Mouse (Mus musculus) heart, embryonic 12.5 days (tissue): ENCODE data around the gene Gm13694. TPM values are rescaled to one million over a fixed set of nuclear protein-coding genes. Genes with fewer than 3 reads are reported as not detected.
"Not testable (repeated sequence)": the region's sequence is repeated elsewhere in the genome, so short reads cannot be mapped to it uniquely, and the experiment has no call there.

Source experiments
- ATAC-seq: fragments of 200-750 bp; cut with Nextera tagmentation; 2 replicates; pipeline ENCODE4 v1.8.0; 2017; ENCODE audit warnings: moderate TSS enrichment, moderate library complexity; ENCODE audit not compliant: insufficient number of reproducible peaks, low FRiP score
- H3K27ac ChIP-seq: fragments of 300-500 bp; sonication (generic); 2 replicates; pipeline ENCODE4 v1.5.1; 2016; ENCODE audit warnings: mild to moderate bottlenecking, moderate library complexity; ENCODE audit not compliant: poor library complexity, severe bottlenecking
- H3K27me3 ChIP-seq: fragments of 300-500 bp; sonication (generic); replicated peaks from 2 replicates; pipeline ENCODE4 v1.6.1; 2016; ENCODE audit warnings: mild to moderate bottlenecking, moderate library complexity
- H3K36me3 ChIP-seq: fragments of 300-500 bp; sonication (generic); 2 replicates; pipeline ENCODE4 v1.6.1; 2016; ENCODE audit warnings: mild to moderate bottlenecking, moderate library complexity
- H3K4me1 ChIP-seq: fragments of 300-500 bp; sonication (generic); replicated peaks from 2 replicates; pipeline ENCODE4 v1.6.1; 2016; ENCODE audit warnings: mild to moderate bottlenecking
- H3K4me2 ChIP-seq: fragments of 300-500 bp; sonication (generic); 2 replicates; pipeline ENCODE4 v1.6.1; 2016; ENCODE audit warnings: mild to moderate bottlenecking, moderate library complexity
- H3K4me3 ChIP-seq: fragments of 300-500 bp; sonication (generic); 2 replicates; pipeline ENCODE4 v1.5.1; 2016; ENCODE audit warnings: mild to moderate bottlenecking
- H3K9ac ChIP-seq: fragments of 300-500 bp; sonication (generic); 2 replicates; pipeline ENCODE4 v1.6.1; 2016; ENCODE audit warnings: mild to moderate bottlenecking, moderate library complexity
- H3K9me3 ChIP-seq: fragments of 300-500 bp; sonication (generic); replicated peaks from 2 replicates; pipeline ENCODE4 v1.6.1; 2016; ENCODE audit warnings: mild to moderate bottlenecking, moderate library complexity
- WGBS: fragments of 180-500 bp; shearing (Covaris S2); methylation state at CpG from one replicate; pipeline ENCODE4 v1.1.7; 2016; 5-methylcytosine and 5-hydroxymethylcytosine counted together
- polyA plus RNA-seq: library from polyadenylated mRNA; unstranded; fragments of >200 nt; fragmentation: Nextera tagmentation; extraction: Ambion mirVana; gene quantifications from 2 replicates; pipeline ENCODE4 v1.2.1, GENCODE M21; 2016

Gm13694 gene
- polyA plus RNA-seq, 1 experiment from 2014 or later = not detected

GRCm38 (mm10) chr2:83993639-83994255 is 15.0 kb downstream of the Gm13694 start:
- ATAC-seq, H3K27ac ChIP-seq, H3K36me3 ChIP-seq, H3K9ac ChIP-seq, H3K9me3 ChIP-seq, H3K4me1 ChIP-seq, H3K4me3 ChIP-seq, H3K27me3 ChIP-seq: not testable (repeated sequence)
- 0 out of 2 replicates have a peak overlapping the region, but pooled peaks have one; percentile 21 for H3K4me2 ChIP-seq
- WGBS = 44% methylated on average over 8 of the region's 9 CpGs

GRCm38 (mm10) chr2:83994526-83994925 is 15.8 kb downstream of the Gm13694 start:
- 74% methylated on average over 2 of the region's 3 CpGs for WGBS
- H3K27ac ChIP-seq, ATAC-seq, H3K9me3 ChIP-seq, H3K4me1 ChIP-seq, H3K4me2 ChIP-seq, H3K9ac ChIP-seq, H3K27me3 ChIP-seq, H3K36me3 ChIP-seq, H3K4me3 ChIP-seq: not testable (repeated sequence)

DNA sequence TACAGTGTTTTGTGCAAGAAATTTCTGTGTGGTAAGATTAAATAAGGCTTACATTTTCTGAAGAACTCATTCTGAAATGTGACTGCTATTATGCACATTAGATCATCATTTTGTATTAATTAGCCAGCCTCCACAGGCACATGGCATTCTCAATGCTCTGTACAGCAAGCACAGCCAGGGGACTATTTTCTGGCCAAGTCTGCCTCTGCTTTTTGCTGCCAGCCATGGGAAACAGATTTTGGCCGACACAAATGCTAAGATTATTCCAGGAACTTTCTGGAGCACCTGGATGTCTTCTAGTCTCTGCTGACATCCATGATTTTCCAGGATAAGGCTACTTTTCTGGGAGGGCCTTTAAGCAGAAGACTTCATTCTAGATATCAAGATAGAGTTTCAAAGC is 30.2 kb downstream of the Gm13694 start:
- no peak overlapping the region for H3K4me3 ChIP-seq
- H3K27me3 ChIP-seq = no peaks in the 10 kb centered on the region
- H3K27ac ChIP-seq = no peak overlapping the region
- no peak for ATAC-seq
- no peaks in the 10 kb centered on the region for H3K4me1 ChIP-seq
- no peaks in the 10 kb centered on the region for H3K36me3 ChIP-seq
- WGBS = 18% methylated on average over 1 of the region's 1 CpGs
- no peak overlapping the region for H3K9ac ChIP-seq
- H3K4me2 ChIP-seq = no peak overlapping the region
- H3K9me3 ChIP-seq = no peaks in the 10 kb centered on the region

DNA sequence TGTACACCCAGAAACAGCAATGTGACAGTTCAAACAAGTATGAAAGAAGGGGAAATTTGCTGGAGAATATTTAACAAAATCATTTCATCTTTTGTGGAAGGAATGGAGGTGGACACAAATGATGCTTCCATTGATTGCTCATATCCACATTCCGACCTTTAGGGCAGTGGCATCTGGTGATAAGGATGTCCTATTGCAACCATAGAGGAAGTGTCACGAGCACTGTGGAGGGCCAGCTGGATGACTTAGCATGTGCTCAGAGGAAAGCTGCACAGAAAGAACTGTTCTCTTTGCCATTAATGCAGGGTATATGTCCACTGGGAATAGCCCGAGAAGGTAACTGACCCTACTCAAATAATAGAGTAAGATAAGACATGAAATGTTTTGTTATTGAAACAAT is 31.1 kb downstream of the Gm13694 start:
- Histone ChIP-seq H3K4me2 (no peak overlapping the region), H3K36me3 (no peaks in the 10 kb centered on the region), H3K4me3 (no peak overlapping the region), H3K9me3 (no peaks in the 10 kb centered on the region), H3K4me1 (no peaks in the 10 kb centered on the region), H3K9ac (no peak overlapping the region), H3K27me3 (no peaks in the 10 kb centered on the region), H3K27ac (no peak overlapping the region)
- WGBS = 44% methylated on average over 3 of the region's 3 CpGs
- ATAC-seq = no peak

GRCm38 (mm10) chr2:84014572-84014971 is 35.8 kb downstream of the Gm13694 start:
- no peak overlapping the region for H3K27ac ChIP-seq
- ATAC-seq = no peak
- H3K4me2 ChIP-seq = no peak overlapping the region
- no peaks in the 10 kb centered on the region for H3K9me3 ChIP-seq
- WGBS = 62% methylated on average over 6 of the region's 6 CpGs
- H3K36me3 ChIP-seq = no peaks in the 10 kb centered on the region
- no peaks in the 10 kb centered on the region for H3K27me3 ChIP-seq
- peaks cover 12% of the 10 kb centered on the region for H3K4me1 ChIP-seq
- H3K4me3 ChIP-seq = no peak overlapping the region
- no peak overlapping the region for H3K9ac ChIP-seq

DNA sequence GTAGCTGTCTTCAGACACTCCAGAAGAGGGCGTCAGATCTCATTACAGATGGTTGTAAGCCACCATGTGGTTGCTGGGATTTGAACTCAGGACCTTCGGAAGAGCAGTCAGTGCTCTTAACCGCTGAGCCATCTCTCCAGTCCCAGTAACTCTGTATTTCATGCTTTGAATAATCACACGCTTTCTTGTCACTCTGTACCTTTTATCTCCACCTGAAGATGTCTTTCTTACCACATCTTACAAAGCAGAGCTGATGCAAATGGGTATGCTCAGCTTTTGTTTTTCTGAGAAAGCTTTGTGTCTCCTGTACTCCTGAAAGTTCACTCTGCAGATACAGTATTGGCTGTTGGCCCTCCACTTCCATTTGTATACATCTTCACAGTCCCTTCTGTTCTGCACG is 37.6 kb downstream of the Gm13694 start:
- H3K27me3 ChIP-seq, H3K4me2 ChIP-seq, H3K27ac ChIP-seq, H3K9ac ChIP-seq, ATAC-seq, H3K4me3 ChIP-seq, H3K36me3 ChIP-seq, H3K9me3 ChIP-seq: not testable (repeated sequence)
- WGBS = 78% methylated on average over 5 of the region's 5 CpGs
- H3K4me1 ChIP-seq = peaks cover 17% of the 10 kb centered on the region

DNA sequence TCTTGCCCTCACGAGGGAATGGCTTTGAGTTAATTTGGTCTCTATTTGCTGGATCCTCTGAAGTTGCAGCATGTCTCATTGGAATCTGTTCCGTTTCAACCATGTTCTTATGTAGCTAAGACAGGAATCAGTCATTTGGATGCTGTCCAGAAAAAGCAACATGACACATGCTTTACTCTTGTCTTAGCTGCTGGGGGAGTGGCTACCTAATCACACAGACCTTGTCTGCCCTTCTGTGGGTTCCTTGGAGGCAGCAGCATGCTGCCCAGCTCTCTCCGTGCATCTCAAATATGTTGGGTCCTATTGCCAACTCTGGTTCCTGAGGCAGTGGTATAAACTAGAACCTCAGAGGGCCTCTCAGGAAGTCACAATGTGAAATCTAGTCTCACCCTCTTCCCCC is 39.6 kb downstream of the Gm13694 start:
- H3K9ac ChIP-seq = no peak overlapping the region
- H3K4me1 ChIP-seq = peaks cover 17% of the 10 kb centered on the region
- H3K4me3 ChIP-seq = no peak overlapping the region
- H3K27ac ChIP-seq = peak overlapping the region; percentile 26; the same call in 1 of the 2 replicates
- H3K36me3 ChIP-seq = no peaks in the 10 kb centered on the region
- peak overlapping the region; percentile 33; the same call in 1 of the 2 replicates for H3K4me2 ChIP-seq
- no peaks in the 10 kb centered on the region for H3K27me3 ChIP-seq
- 11% methylated on average over 3 of the region's 3 CpGs for WGBS
- ATAC-seq = peak; percentile 69
- H3K9me3 ChIP-seq = no peaks in the 10 kb centered on the region

DNA sequence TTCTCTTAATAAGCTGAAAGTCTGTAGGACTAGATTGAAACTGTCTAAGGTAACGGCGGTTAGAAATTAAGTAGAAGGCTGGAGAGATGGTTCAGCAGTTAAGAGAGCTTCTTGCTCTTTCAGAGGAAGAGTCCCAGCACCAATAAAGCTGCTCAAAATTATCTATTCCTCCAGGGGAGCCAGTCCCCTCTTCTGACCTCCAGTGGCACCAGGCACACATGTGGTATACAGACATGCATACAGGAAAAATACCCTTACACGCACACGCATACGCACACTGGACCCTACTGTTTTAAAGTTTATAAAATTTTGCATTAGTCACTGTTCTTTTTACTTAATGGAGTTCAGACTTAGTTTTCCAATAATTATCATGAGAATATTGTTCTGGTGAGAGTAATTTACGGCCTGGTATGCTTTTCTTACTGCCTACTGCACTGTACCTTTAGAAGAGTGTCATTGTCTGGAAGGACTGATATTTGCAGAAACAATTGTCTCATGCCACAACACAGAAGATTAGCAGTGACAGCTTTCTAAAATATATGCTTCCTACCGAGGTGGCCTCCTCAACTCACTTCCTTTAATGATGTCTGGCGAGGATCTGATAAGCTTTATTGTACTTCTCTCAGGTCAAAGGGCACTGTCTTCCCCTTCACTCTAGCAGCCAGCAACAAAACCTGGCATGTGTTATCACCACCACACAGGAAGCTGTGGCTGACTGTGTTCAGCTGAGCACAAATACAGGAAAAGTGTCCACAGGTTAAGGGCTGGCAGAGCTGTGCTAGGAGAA is 41.0 kb downstream of the Gm13694 start:
- Histone ChIP-seq H3K4me1 (peaks cover 17% of the 10 kb centered on the region), H3K9ac (no peak overlapping the region), H3K27ac (no peak overlapping the region), H3K4me2 (no peak overlapping the region), H3K27me3 (no peaks in the 10 kb centered on the region), H3K36me3 (no peaks in the 10 kb centered on the region), H3K9me3 (no peaks in the 10 kb centered on the region), H3K4me3 (no peak overlapping the region)
- WGBS = 64% methylated on average over 8 of the region's 8 CpGs
- ATAC-seq = no peak

DNA sequence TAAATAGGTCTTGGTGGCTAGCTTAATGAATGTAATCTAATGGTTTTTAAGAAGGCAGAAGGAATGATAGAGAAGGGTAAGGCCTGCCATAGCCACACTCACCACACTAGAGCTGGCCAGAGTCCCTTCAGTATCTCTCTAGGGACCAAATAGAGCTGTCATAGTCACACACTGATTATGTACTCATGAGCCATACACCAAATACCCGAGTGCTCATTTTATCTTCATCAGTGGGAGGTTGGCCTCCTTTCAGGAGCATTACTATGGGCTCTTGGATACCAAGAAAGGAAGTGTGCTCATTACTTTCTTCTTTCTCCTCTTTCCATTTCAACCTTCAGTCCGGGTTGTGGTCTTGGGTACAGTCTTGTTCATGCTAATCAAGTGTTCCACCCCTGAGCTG is 43.2 kb downstream of the Gm13694 start:
- no peak overlapping the region for H3K27ac ChIP-seq
- 58% methylated on average over 2 of the region's 2 CpGs for whole genome bisulfite sequencing

DNA sequence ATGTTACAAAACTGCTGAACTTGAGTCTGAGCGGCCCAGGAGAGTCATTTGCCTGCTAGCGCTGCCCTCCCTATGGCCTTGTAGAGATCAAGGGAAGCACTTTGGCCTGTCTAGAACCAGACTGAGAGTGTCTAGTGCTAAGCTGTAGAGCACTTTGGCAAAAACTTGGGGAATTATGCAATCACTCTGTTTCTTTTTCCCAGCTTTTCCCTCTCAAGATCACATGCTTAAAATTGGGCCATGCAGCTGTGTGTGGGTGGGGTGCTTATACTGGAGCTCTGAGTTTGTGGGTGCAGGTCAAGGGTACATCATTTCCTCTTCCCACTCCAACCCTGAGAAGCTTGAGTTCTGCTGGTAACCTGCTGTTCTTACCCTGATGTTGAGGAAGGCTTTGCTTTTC is 44.2 kb downstream of the Gm13694 start:
- H3K27ac ChIP-seq = no peak overlapping the region
- no peak overlapping the region for H3K4me2 ChIP-seq
- WGBS = 86% methylated on average over 2 of the region's 2 CpGs
- H3K4me3 ChIP-seq = no peak overlapping the region
- ATAC-seq = no peak
- peaks cover 15% of the 10 kb centered on the region for H3K4me1 ChIP-seq
- H3K36me3 ChIP-seq = no peaks in the 10 kb centered on the region
- H3K27me3 ChIP-seq = no peaks in the 10 kb centered on the region
- H3K9me3 ChIP-seq = no peaks in the 10 kb centered on the region
- H3K9ac ChIP-seq = no peak overlapping the region

More for the DNA sequence above, 43.2 kb downstream of the Gm13694 start:
- Histone ChIP-seq H3K4me3 (no peak overlapping the region), H3K9me3 (no peaks in the 10 kb centered on the region), H3K36me3 (no peaks in the 10 kb centered on the region), H3K4me2 (no peak overlapping the region), H3K4me1 (peaks cover 17% of the 10 kb centered on the region), H3K9ac (no peak overlapping the region), H3K27me3 (no peaks in the 10 kb centered on the region)
- no peak for ATAC-seq

DNA sequence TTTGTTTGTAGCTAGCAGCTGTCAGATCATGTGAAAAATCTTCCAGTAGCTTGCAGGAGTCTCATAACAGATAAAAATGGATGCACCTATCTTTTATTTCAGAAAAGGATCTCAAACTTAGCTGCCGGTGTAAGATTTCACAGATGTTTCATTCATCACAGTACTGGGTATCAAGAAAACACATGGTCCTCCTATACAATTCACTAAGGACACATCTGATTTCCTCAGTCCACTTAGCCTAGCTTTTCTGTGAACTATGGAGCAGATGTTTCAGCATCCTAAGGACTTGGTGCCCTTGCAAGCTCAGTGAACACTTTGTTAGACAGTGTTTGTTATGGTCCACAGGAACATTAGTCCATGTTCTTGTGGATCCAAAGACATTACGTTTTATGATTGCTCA is 44.6 kb downstream of the Gm13694 start:
- 70% methylated on average over 2 of the region's 2 CpGs for WGBS
- Histone ChIP-seq H3K27ac (no peak overlapping the region), H3K36me3 (no peaks in the 10 kb centered on the region), H3K27me3 (no peaks in the 10 kb centered on the region), H3K4me2 (no peak overlapping the region), H3K4me1 (peaks cover 11% of the 10 kb centered on the region), H3K9ac (no peak overlapping the region), H3K9me3 (no peaks in the 10 kb centered on the region), H3K4me3 (no peak overlapping the region)
- no peak for ATAC-seq
